Mouse (Mus musculus): ENCODE data around the gene Card6. TPM values are rescaled to one million over a fixed set of nuclear protein-coding genes. Genes with fewer than 3 reads are reported as not detected.
A peak's percentile ranks its signal among the peaks of the same experiment; 100 is the strongest.

Gene Card6
- polyA plus RNA-seq, 1 experiment from 2014 or later, result 5.0 TPM

- no peak overlapping the region for H3K27ac ChIP-seq
- peaks cover 38% of the 10 kb centered on the region for H3K79me2 ChIP-seq (ENCODE audit: inconsistent target)
- no peak overlapping the region for H3K4me3 ChIP-seq (ENCODE audit: inconsistent target)
- WGBS (ENCODE audit: missing documents), result 95% methylated on average over 2 of the region's 2 CpGs
- peaks cover 36% of the 10 kb centered on the region; the same call in 1 of the 2 replicates for H3K36me3 ChIP-seq (ENCODE audit: inconsistent target)
Measured at GRCm38 (mm10) chr15:5119192-5119591, 10.9 kb upstream of the Card6 start.

GRCm38 (mm10) chr15:5118626-5119025, 10.3 kb upstream of the Card6 start:
- H3K27ac ChIP-seq, result no peak overlapping the region
- no peak overlapping the region for H3K4me3 ChIP-seq (ENCODE audit: inconsistent target)
- H3K36me3 ChIP-seq (ENCODE audit: inconsistent target), result peaks cover 36% of the 10 kb centered on the region; the same call in 1 of the 2 replicates
- peaks cover 38% of the 10 kb centered on the region for H3K79me2 ChIP-seq (ENCODE audit: inconsistent target)
- 90% methylated on average over 8 of the region's 9 CpGs for WGBS (ENCODE audit: missing documents)

DNA sequence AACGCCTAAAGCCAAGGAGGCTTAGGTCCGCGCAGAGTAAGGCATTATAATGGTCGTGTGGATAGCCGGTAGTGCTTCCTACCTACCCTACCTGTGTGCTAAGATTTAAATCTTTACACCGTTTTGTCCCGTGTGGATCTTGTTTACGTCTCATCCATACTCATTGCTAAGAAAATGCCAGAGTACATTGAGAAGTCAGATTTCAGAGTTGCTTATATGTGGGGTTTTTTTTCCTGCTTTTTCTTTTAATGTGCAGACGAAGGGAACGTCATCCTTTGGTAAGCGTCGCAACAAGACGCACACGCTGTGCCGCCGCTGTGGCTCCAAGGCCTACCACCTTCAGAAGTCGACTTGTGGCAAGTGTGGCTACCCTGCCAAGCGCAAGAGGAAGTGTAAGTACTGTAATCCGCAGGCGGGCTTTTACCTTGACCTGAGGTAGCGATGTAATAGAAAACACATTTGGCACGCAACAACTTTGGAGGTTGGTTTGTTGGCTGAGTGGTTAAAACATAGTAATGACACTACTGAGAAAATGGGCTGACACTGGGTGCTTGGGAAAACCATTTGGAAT, 8.8 kb upstream of the Card6 start:
- Histone ChIP-seq H3K27ac (peak overlapping the region; percentile 65), H3K36me3 (ENCODE audit: inconsistent target) (peaks cover 36% of the 10 kb centered on the region; the same call in 1 of the 2 replicates), H3K4me3 (ENCODE audit: inconsistent target) (peak overlapping the region; percentile 91), H3K79me2 (ENCODE audit: inconsistent target) (peaks cover 38% of the 10 kb centered on the region)
- under 1% methylated on average over 16 of the region's 22 CpGs for WGBS (ENCODE audit: missing documents)

DNA sequence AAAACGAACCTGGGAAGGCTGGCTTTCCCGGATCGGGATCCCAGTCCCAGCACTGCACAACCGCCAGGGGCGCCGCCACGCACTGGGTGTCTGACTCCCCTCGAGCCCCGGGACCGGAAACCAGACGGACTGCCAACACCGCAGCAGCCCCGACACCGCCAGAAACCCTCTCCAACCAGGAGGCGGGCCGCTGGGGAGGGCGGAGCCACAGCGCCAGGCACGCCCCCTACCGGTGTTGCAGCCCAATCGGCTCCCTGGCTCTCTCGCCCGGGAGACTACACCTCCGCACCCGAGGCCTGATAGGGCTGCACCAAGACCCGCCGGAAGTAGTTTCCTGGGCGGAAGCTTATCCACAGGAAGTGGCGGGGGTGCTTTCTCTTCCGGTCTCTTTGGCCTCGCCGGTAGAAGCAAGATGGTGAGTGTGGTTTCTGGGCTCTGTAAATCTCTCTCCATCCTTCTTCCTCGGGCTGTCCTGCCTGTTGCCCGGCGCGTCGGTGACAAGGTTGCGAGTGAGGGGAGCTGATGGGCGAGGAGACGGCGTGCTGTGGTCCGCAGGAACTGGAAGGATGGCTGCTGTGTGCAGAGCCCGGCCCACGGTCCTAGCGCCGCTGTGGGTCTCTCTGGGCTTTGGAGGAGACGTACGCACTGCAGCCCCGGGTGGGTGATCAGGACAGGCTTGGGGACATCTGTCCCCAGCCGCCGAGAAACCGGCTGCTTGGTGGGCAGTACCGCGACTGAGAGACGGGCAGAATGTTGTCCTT, 8.1 kb upstream of the Card6 start, which contains the start of gene Rpl37:
Gene Rpl37 (plus strand): TSS at position 376 of the 761 bp plus-strand sequence.
- Histone ChIP-seq H3K4me3 (ENCODE audit: inconsistent target) (peak within 1 kb of the TSS; percentile 91), H3K36me3 (ENCODE audit: inconsistent target) (peaks cover 33% of the 10 kb centered on the region; the same call in 1 of the 2 replicates), H3K27ac (peak within 1 kb of the TSS; percentile 66), H3K79me2 (ENCODE audit: inconsistent target) (peaks cover 38% of the 10 kb centered on the region)
- under 1% methylated on average over 55 of the region's 55 CpGs for WGBS (ENCODE audit: missing documents)

- Histone ChIP-seq H3K36me3 (ENCODE audit: inconsistent target) (peaks cover 26% of the 10 kb centered on the region; the same call in 1 of the 2 replicates), H3K27ac (0 out of 2 replicates have a peak overlapping the region, but pooled peaks have one; percentile 66), H3K79me2 (ENCODE audit: inconsistent target) (peaks cover 38% of the 10 kb centered on the region), H3K4me3 (ENCODE audit: inconsistent target) (peak overlapping the region; percentile 61)
- 78% methylated on average over 8 of the region's 8 CpGs for WGBS (ENCODE audit: missing documents)
Measured at GRCm38 (mm10) chr15:5115173-5115572, 6.8 kb upstream of the Card6 start.

- Histone ChIP-seq H3K36me3 (ENCODE audit: inconsistent target) (0 out of 2 replicates have a peak, but pooled peaks cover 1% of the 10 kb centered on the region), H3K79me2 (ENCODE audit: inconsistent target) (peaks cover 18% of the 10 kb centered on the region), H3K4me3 (ENCODE audit: inconsistent target) (no peak overlapping the region), H3K27ac (no peak overlapping the region)
- WGBS (ENCODE audit: missing documents), result 92% methylated on average over 3 of the region's 3 CpGs
Measured at GRCm38 (mm10) chr15:5112651-5113050, 4.3 kb upstream of the Card6 start.

- 25% methylated on average over 3 of the region's 3 CpGs for WGBS (ENCODE audit: missing documents)
- Histone ChIP-seq H3K27ac (no peak overlapping the region), H3K4me3 (ENCODE audit: inconsistent target) (peak overlapping the region; percentile 51; the same call in 1 of the 2 replicates), H3K36me3 (ENCODE audit: inconsistent target) (peaks cover 9% of the 10 kb centered on the region; the same call in 1 of the 2 replicates), H3K79me2 (ENCODE audit: inconsistent target) (no peaks in the 10 kb centered on the region)
Measured at GRCm38 (mm10) chr15:5108655-5109040, 309 bp upstream of the Card6 start.

DNA sequence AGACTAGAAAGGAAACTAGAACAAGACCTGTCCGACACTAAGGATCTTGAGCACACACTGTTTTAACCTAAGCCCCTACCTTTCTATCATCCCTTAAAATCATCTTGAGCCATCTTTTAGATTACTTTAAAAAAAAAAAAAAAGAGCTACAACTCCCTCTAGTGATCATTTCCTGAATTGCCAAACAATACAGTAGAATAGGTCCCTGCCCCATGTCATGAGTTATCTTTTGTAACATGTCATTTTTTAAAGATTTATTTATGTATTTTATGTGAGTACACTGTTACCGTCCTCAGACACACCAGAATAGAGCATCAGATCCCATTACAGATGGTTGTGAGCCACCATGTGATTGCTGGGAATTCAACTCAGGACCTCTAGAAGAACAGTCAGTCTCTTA, 2.0 kb downstream of the Card6 start:
- Histone ChIP-seq H3K4me3 (ENCODE audit: inconsistent target) (no peak overlapping the region), H3K36me3 (ENCODE audit: inconsistent target) (peaks cover 9% of the 10 kb centered on the region; the same call in 1 of the 2 replicates)
- 60% methylated on average over 2 of the region's 2 CpGs for WGBS (ENCODE audit: missing documents)

GRCm38 (mm10) chr15:5105891-5106290, 2.4 kb downstream of the Card6 start:
- WGBS (ENCODE audit: missing documents), result 90% methylated on average over 6 of the region's 6 CpGs

More for the DNA sequence above, 2.0 kb downstream of the Card6 start:
- Histone ChIP-seq H3K27ac (no peak overlapping the region), H3K79me2 (ENCODE audit: inconsistent target) (no peaks in the 10 kb centered on the region)

GRCm38 (mm10) chr15:5102312-5102711, 6.0 kb downstream of the Card6 start:
- no peaks in the 10 kb centered on the region for H3K79me2 ChIP-seq (ENCODE audit: inconsistent target)
- WGBS (ENCODE audit: missing documents), result 88% methylated on average over 4 of the region's 4 CpGs
- no peak overlapping the region for H3K27ac ChIP-seq
- no peak overlapping the region for H3K4me3 ChIP-seq (ENCODE audit: inconsistent target)
- peaks cover 9% of the 10 kb centered on the region; the same call in 1 of the 2 replicates for H3K36me3 ChIP-seq (ENCODE audit: inconsistent target)

More at GRCm38 (mm10) chr15:5105891-5106290, 2.4 kb downstream of the Card6 start:
- H3K79me2 ChIP-seq (ENCODE audit: inconsistent target), result no peaks in the 10 kb centered on the region
- no peak overlapping the region for H3K27ac ChIP-seq
- H3K36me3 ChIP-seq (ENCODE audit: inconsistent target), result peaks cover 9% of the 10 kb centered on the region; the same call in 1 of the 2 replicates
- no peak overlapping the region for H3K4me3 ChIP-seq (ENCODE audit: inconsistent target)

DNA sequence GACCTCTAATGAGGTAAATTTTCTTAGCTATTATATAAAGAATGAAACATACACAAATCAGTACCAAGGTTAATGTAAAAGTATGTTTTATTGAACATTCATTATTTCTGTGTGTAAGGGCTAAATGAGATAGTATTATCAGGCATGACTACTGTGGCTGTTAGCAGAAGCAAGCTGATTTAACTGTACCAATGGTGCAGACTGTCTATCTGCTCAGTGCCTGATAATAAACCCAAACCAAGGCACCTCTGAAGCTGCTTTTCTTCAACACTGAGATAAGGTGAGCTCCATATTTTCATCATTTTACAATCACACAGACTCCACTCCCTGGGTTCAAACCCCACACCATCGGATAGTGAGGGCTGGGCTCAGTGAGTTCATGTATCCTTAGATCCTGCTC, 11.0 kb downstream of the Card6 start:
- Histone ChIP-seq H3K27ac (no peak overlapping the region), H3K4me3 (ENCODE audit: inconsistent target) (no peak overlapping the region), H3K36me3 (ENCODE audit: inconsistent target) (no peaks in the 10 kb centered on the region), H3K79me2 (ENCODE audit: inconsistent target) (no peaks in the 10 kb centered on the region)
- WGBS (ENCODE audit: missing documents), result 100% methylated on average over 1 of the region's 1 CpGs

DNA sequence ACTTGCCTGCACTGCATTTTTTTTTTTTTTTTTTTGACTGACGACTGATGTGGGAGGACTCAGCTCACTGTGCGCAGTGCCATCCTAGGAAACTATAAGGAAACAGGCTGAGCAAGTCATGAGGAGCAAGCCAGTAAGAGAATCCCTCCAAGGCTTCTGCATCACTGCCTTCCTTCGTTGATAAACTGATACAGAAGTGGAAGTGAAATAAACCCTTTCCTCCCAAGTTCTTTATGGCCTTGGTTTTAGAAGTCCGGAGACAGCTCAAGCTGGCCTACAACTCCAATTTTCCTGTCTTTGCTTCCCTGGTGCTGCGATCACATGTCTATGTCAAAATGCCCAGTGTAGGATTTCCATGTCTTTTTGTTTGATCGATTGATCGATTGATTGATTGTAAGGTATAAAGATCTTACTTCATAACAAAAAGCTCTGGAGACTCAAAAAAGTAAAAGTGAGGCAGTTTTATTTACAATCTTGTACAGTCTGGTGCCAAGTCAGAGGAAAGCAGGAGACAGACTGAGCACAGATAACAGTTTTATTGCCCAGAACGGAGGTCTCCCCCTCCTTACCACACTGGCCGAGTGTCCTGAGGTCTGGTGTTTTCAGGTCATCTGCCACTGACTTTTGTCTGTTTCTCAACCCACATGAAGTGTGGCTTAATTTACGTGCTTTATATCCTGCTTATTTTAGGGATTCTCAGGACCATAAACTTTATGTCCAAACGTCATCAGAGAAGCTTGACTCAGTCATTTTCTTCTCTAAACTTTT, 12.6 kb downstream of the Card6 start:
- WGBS (ENCODE audit: missing documents), result 91% methylated on average over 11 of the region's 11 CpGs

GRCm38 (mm10) chr15:5090131-5090530, 18.2 kb downstream of the Card6 start:
- H3K27ac ChIP-seq, result no peak overlapping the region
- no peaks in the 10 kb centered on the region for H3K36me3 ChIP-seq (ENCODE audit: inconsistent target)
- no peaks in the 10 kb centered on the region for H3K79me2 ChIP-seq (ENCODE audit: inconsistent target)
- WGBS (ENCODE audit: missing documents), result 92% methylated on average over 10 of the region's 10 CpGs
- no peak overlapping the region for H3K4me3 ChIP-seq (ENCODE audit: inconsistent target)

More for the DNA sequence above, 12.6 kb downstream of the Card6 start:
- no peak overlapping the region for H3K4me3 ChIP-seq (ENCODE audit: inconsistent target)
- no peak overlapping the region for H3K27ac ChIP-seq
- no peaks in the 10 kb centered on the region for H3K36me3 ChIP-seq (ENCODE audit: inconsistent target)
- no peaks in the 10 kb centered on the region for H3K79me2 ChIP-seq (ENCODE audit: inconsistent target)

DNA sequence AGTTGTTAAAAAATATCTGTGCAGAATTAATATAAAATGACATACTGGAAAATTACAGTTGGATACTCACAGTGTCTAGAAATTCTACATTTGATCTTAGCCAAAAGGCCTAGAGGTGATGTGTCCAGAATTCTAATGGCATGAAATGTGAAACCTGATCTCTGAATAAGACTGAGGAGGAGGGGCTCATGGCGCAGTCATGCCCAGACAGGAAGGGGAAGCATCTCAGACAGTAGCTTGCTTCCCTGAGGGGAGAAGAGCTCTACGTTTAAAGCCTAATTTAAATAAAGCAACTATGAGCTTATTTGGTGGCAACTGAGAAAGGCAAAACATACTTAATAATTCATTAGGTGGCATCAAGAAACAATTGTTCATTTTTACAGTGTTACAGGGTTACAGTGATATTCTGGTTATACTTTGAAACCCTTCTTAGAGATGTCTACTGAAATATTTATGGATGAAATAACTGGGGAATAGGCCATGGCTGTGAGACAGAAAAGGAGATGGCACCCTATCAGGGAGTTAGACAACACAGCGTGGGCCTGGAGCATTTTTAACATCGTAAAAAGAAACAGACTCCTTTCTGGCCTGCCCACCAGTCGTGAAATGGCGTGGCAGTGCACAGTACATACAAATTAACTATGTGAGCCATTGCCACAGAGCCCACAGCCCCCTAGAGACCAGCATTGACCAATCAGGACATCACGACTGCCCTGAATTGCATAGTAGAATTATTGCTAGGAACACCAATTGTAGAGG, 19.3 kb downstream of the Card6 start:
- WGBS (ENCODE audit: missing documents), result 71% methylated on average over 7 of the region's 7 CpGs
- Histone ChIP-seq H3K4me3 (ENCODE audit: inconsistent target) (no peak overlapping the region), H3K27ac (no peak overlapping the region), H3K36me3 (ENCODE audit: inconsistent target) (no peaks in the 10 kb centered on the region), H3K79me2 (ENCODE audit: inconsistent target) (no peaks in the 10 kb centered on the region)

Data from macrophage (primary cell).